Comparison of ENCODE assay signal across 26 mouse cellular contexts in genomic region chr17:45758808-45759207, GRCm38 (mm10). TPM values are rescaled to one million over a fixed set of nuclear protein-coding genes. Genes with fewer than 3 reads are reported as not detected.
DNase-seq lines count a peak whose midpoint lies in the region; ATAC-seq lines count a peak whose summit lies in the region.
"Had no signal": no experiment of that assay in that cellular context is flagged by ENCODE, and none has a peak within 500 bp of the region (broad histone marks: within the 10 kb centered on the region; RNA-seq: fewer than 3 reads in every experiment).

No protein-coding gene starts in this region.

- H3K36me3 ChIP-seq in macrophage (ENCODE audit: inconsistent target) = no peaks in the 10 kb centered on the region
- H3K36me3 ChIP-seq: embryonic facial prominence, embryonic 10.5 days; embryonic facial prominence, embryonic 12.5 days; forebrain, embryonic 15.5 days had no signal

- no peak overlapping the region for H3K4me3 ChIP-seq in macrophage (ENCODE audit: inconsistent target)
- H3K4me3 ChIP-seq: embryonic facial prominence, embryonic 10.5 days; embryonic facial prominence, embryonic 12.5 days; forebrain, embryonic 13.5 days; forebrain, embryonic 15.5 days had no signal

- H3K79me2 ChIP-seq in macrophage (ENCODE audit: inconsistent target) = no peaks in the 10 kb centered on the region

- peak overlapping the region; percentile 97 for H3K27ac ChIP-seq in macrophage
- H3K27ac ChIP-seq: embryonic facial prominence, embryonic 10.5 days; embryonic facial prominence, embryonic 12.5 days; forebrain, embryonic 13.5 days; forebrain, embryonic 15.5 days had no signal

- peak; percentile 41 for DNase-seq in 416B (ENCODE audit: low read depth)
- peak; percentile 22 for DNase-seq in R1 (ENCODE audit: low read depth, low spot score)
- no peak for DNase-seq in embryo, embryonic 11 days
- no peak for DNase-seq in cerebellum, adult 11 months
- no peak for DNase-seq in heart, postnatal 14 days
- DNase-seq: adrenal gland, adult 2 months; adrenal gland, postnatal 10 days; adrenal gland, postnatal 25 days; cerebellum, adult 18-20 months; cerebellum, adult 8-10 months; cerebellum, adult 9-11 months; cerebellum, postnatal 14 days; cerebellum, postnatal 36 days; forebrain, postnatal 0 days had no signal

- ATAC-seq in monocyte, adult 5-6 weeks (replicated peaks; ENCODE audit: insufficient number of reproducible peaks, low FRiP score, low TSS enrichment, poor library complexity, severe bottlenecking) = peak; percentile 54
- ATAC-seq: forebrain, embryonic 13.5 days; forebrain, embryonic 15.5 days; forebrain, postnatal 0 days; Patski had no signal

- intact Hi-C loops in heart, postnatal 14 days (cut with DNase I) = no loop called here

- WGBS in macrophage (ENCODE audit: missing documents) = 36% methylated on average over 6 of the region's 7 CpGs

RNA-seq across cellular contexts. Expression of gene 1600014C23Rik, which starts 25.2 kb away (rescaled TPM):
- total RNA-seq in macrophage (2018; cell fraction: chromatin; rRNA removed) = not detected
- total RNA-seq in macrophage (2018; cell fraction: cytosol; rRNA removed) = not detected
- total RNA-seq in macrophage (2018; cell fraction: nucleus; rRNA removed) = not detected
- polyA plus RNA-seq in macrophage (2018) = not detected in 3 replicates
- not detected in 3 replicates for total RNA-seq in monocyte, adult 5-6 weeks (2017)
- under 1 TPM in 1 of 2 experiments, not detected in 1; 0.60 TPM for total RNA-seq in heart, postnatal 14 days (2021)
- total RNA-seq: adrenal gland, adult 2 months; adrenal gland, postnatal 10 days; adrenal gland, postnatal 25 days; adrenal gland, postnatal 4 days; common myeloid progenitor, adult 5-6 weeks; ES-E14; forebrain, postnatal 0 days had no signal
- polyA plus RNA-seq: adrenal gland, adult 2 months; C2C12; embryonic facial prominence, embryonic 10.5 days; embryonic facial prominence, embryonic 14.5 days; forebrain, embryonic 15.5 days; forebrain, postnatal 0 days; Patski had no signal

Comparison
In these comparisons a context has a peak if more than half of its experiments do, and no peak if none do; other contexts are left out.
1. DNase-seq: peak in 416B (single experiment) and R1 (single experiment); none in embryo, embryonic 11 days (single experiment), cerebellum, adult 11 months (single experiment) and heart, postnatal 14 days (0 of 2).